Mouse (Mus musculus) midbrain, embryonic 10.5 days (tissue): ENCODE results near the gene Tmem232. TPM values are rescaled to one million over a fixed set of nuclear protein-coding genes. Genes with fewer than 3 reads are reported as not detected.

ENCODE experiments used
- DNase-seq: peaks from one replicate; pipeline ENCODE4 v3.0.0-alpha.2; 2017; ENCODE audit warnings: low spot score
- H3K27ac ChIP-seq: fragments of 300-500 bp; sonication (generic); replicated peaks from 2 replicates; pipeline ENCODE4 v1.5.1; 2016; ENCODE audit warnings: mild to moderate bottlenecking
- H3K27me3 ChIP-seq: fragments of 300-500 bp; sonication (generic); 2 replicates; pipeline ENCODE4 v1.6.1; 2016; ENCODE audit warnings: low read depth, mild to moderate bottlenecking; ENCODE audit not compliant: poor library complexity, severe bottlenecking
- H3K36me3 ChIP-seq: fragments of 300-500 bp; sonication (generic); 2 replicates; pipeline ENCODE4 v1.6.1; 2016; ENCODE audit warnings: mild to moderate bottlenecking, moderate library complexity
- H3K4me1 ChIP-seq: fragments of 300-500 bp; sonication (generic); 2 replicates; pipeline ENCODE4 v1.6.1; 2016
- H3K4me3 ChIP-seq: fragments of 300-500 bp; sonication (generic); 2 replicates; pipeline ENCODE4 v1.5.1; 2016; ENCODE audit warnings: mild to moderate bottlenecking, moderate library complexity
- H3K9me3 ChIP-seq: fragments of 300-500 bp; sonication (generic); replicated peaks from 2 replicates; pipeline ENCODE4 v1.6.1; 2016; ENCODE audit warnings: mild to moderate bottlenecking
- WGBS: fragments of 180-500 bp; shearing (Covaris S2); methylation state at CpG from one replicate; pipeline ENCODE4 v1.1.7; 2016; 5-methylcytosine and 5-hydroxymethylcytosine counted together
- polyA plus RNA-seq: library from polyadenylated mRNA; unstranded; fragments of >200 nt; fragmentation: Nextera tagmentation; extraction: Ambion mirVana; gene quantifications from 2 replicates; pipeline ENCODE4 v1.2.1, GENCODE M21; 2016

Gene Tmem232
- polyA plus RNA-seq = 0.11 TPM in 1 of 2 replicates, not detected in the other

GRCm38 (mm10) chr17:65540441-65541272, at the start of gene Tmem232:
Tmem232 (minus strand) TSS chr17:65540782.
- WGBS = 20% methylated on average over 26 of the region's 26 CpGs
- no peak within 1 kb of the TSS for H3K27ac ChIP-seq
- peaks cover 11% of the 10 kb centered on the region for H3K27me3 ChIP-seq
- no peaks in the 10 kb centered on the region for H3K9me3 ChIP-seq
- peak within 1 kb of the TSS; percentile 48 for H3K4me3 ChIP-seq
- peak; percentile 58 for DNase-seq
- no peaks in the 10 kb centered on the region for H3K36me3 ChIP-seq
- H3K4me1 ChIP-seq = peaks cover 5% of the 10 kb centered on the region; the same call in 1 of the 2 replicates

- Histone ChIP-seq H3K36me3 (peaks cover 59% of the 10 kb centered on the region), H3K4me1 (no peaks in the 10 kb centered on the region), H3K9me3 (no peaks in the 10 kb centered on the region), H3K27me3 (no peaks in the 10 kb centered on the region), H3K27ac (no peak overlapping the region), H3K4me3 (no peak overlapping the region)
- 95% methylated on average over 3 of the region's 3 CpGs for WGBS
- DNase-seq = no peak
These were observed 46.3 kb upstream of the Tmem232 start for GRCm38 (mm10) chr17:65586892-65587291.

- H3K4me1 ChIP-seq = no peaks in the 10 kb centered on the region
- no peaks in the 10 kb centered on the region for H3K9me3 ChIP-seq
- H3K27me3 ChIP-seq = no peaks in the 10 kb centered on the region
- H3K4me3 ChIP-seq = no peak overlapping the region
- H3K27ac ChIP-seq = no peak overlapping the region
- WGBS = 96% methylated on average over 5 of the region's 5 CpGs
- H3K36me3 ChIP-seq = peaks cover 52% of the 10 kb centered on the region
- DNase-seq = no peak
These were observed 40.9 kb upstream of the Tmem232 start for GRCm38 (mm10) chr17:65581440-65581839.

GRCm38 (mm10) chr17:65579766-65580165, 39.2 kb upstream of the Tmem232 start:
- H3K4me1 ChIP-seq = no peaks in the 10 kb centered on the region
- no peaks in the 10 kb centered on the region for H3K27me3 ChIP-seq
- H3K9me3 ChIP-seq = no peaks in the 10 kb centered on the region
- H3K36me3 ChIP-seq = peaks cover 49% of the 10 kb centered on the region
- H3K4me3 ChIP-seq = no peak overlapping the region
- no peak overlapping the region for H3K27ac ChIP-seq
- 95% methylated on average over 7 of the region's 7 CpGs for WGBS
- DNase-seq = no peak

DNA sequence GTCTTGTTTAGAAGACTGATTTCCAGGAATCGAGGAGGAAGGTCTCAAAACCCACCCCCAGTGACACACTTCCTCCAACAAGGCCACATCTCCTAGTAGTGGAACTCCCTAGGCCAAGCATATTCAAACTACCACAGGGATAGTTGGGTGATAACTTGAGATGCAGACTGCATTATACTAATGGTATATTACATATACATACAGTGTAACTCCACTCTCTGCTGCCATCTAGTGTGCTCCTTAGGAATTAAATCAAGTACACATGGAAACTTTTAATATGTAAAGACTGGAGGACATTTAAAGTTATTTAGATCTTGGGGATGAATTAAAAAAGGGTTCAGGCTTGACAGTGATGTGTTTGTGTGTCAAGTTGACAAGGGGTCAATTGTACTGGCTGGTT, 34.8 kb upstream of the Tmem232 start:
- Histone ChIP-seq H3K9me3 (no peaks in the 10 kb centered on the region), H3K36me3 (peaks cover 24% of the 10 kb centered on the region), H3K27ac (no peak overlapping the region), H3K4me1 (no peaks in the 10 kb centered on the region), H3K4me3 (no peak overlapping the region), H3K27me3 (no peaks in the 10 kb centered on the region)
- WGBS = 78% methylated on average over 1 of the region's 1 CpGs
- no peak for DNase-seq

GRCm38 (mm10) chr17:65574850-65575249, 34.3 kb upstream of the Tmem232 start:
- H3K4me1 ChIP-seq = no peaks in the 10 kb centered on the region
- no peaks in the 10 kb centered on the region for H3K9me3 ChIP-seq
- WGBS = 86% methylated on average over 8 of the region's 8 CpGs
- no peak for DNase-seq
- H3K27me3 ChIP-seq = no peaks in the 10 kb centered on the region
- no peak overlapping the region for H3K27ac ChIP-seq
- no peak overlapping the region for H3K4me3 ChIP-seq
- H3K36me3 ChIP-seq = peaks cover 19% of the 10 kb centered on the region

- no peaks in the 10 kb centered on the region for H3K27me3 ChIP-seq
- no peaks in the 10 kb centered on the region for H3K9me3 ChIP-seq
- no peaks in the 10 kb centered on the region for H3K36me3 ChIP-seq
- no peak overlapping the region for H3K27ac ChIP-seq
- no peaks in the 10 kb centered on the region for H3K4me1 ChIP-seq
- H3K4me3 ChIP-seq = no peak overlapping the region
- DNase-seq = no peak
- WGBS = 88% methylated on average over 9 of the region's 9 CpGs
These were observed 31.3 kb upstream of the Tmem232 start for GRCm38 (mm10) chr17:65571866-65572265.

DNA sequence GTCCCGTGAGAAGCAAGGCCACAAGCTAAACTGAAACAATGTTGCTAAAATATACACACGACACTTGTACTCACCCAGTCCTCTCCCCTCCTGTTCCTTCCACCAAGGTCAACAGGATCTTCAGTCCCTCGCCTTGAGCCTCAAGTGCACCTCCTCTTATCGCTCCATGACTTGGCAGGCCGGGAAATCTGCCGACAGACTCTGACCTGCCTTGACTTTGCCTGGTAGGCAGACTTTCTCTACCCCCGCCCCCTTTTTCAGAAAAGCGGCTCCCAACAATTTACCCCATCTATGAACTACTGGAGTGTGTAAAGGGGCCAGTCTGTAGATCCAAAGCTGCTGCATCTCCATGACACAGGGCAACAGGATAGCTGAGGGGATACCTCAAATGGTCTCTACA, 30.9 kb upstream of the Tmem232 start:
- Histone ChIP-seq H3K4me1 (no peaks in the 10 kb centered on the region), H3K4me3 (no peak overlapping the region), H3K27ac (no peak overlapping the region), H3K36me3 (no peaks in the 10 kb centered on the region), H3K9me3 (no peaks in the 10 kb centered on the region), H3K27me3 (no peaks in the 10 kb centered on the region)
- WGBS = 93% methylated on average over 8 of the region's 8 CpGs
- no peak for DNase-seq

DNA sequence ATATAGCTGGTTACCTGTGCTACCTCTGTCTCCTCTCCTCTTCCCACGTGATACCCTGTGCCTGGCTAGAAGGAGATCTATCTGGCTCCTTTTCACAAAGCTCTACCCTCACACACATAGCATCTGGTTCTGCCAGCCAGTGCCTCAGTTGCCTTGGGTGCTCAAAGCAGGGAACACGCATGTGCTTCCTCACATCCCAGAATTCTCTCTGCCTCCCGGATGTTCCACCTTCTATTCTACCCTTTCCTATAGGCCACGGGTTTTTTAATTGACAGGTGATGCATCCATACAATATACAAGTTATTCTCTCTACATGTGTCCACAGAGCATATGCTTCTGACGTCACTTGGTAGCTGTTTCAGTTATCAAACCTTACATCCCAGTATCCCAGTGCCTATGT, 23.6 kb upstream of the Tmem232 start:
- H3K27ac ChIP-seq = no peak overlapping the region
- no peaks in the 10 kb centered on the region for H3K36me3 ChIP-seq
- WGBS = 75% methylated on average over 5 of the region's 5 CpGs
- no peak overlapping the region for H3K4me3 ChIP-seq
- no peaks in the 10 kb centered on the region for H3K9me3 ChIP-seq
- no peak for DNase-seq
- no peaks in the 10 kb centered on the region for H3K4me1 ChIP-seq
- no peaks in the 10 kb centered on the region for H3K27me3 ChIP-seq

- DNase-seq = no peak
- no peak overlapping the region for H3K4me3 ChIP-seq
- no peak overlapping the region for H3K27ac ChIP-seq
- H3K9me3 ChIP-seq = no peaks in the 10 kb centered on the region
- WGBS = 69% methylated on average over 6 of the region's 6 CpGs
- no peaks in the 10 kb centered on the region for H3K36me3 ChIP-seq
- H3K4me1 ChIP-seq = peaks cover 8% of the 10 kb centered on the region; the same call in 1 of the 2 replicates
- H3K27me3 ChIP-seq = no peaks in the 10 kb centered on the region
These were observed 22.8 kb upstream of the Tmem232 start for GRCm38 (mm10) chr17:65563345-65563744.

DNA sequence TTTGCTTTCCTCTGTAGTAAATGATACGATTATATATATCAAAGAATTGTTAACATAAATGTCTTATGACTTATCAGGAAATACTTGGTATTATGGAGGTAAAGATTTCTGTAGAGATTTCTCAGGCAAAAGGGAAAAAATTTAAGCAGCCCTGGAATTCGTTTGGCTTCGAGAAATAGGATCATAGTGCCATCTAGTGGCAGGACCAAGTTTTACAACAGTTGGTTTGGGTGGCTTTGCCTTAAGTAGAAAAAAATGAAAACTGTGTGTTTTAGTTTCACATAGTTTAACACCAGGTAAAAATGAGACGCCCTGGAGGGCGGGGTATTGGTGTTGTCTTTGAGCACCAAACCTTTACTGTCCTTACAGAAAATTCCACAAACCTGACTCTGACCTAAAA, 22.2 kb upstream of the Tmem232 start:
- DNase-seq = peak; percentile 53
- 8% methylated on average over 5 of the region's 5 CpGs for WGBS
- H3K4me1 ChIP-seq = peaks cover 8% of the 10 kb centered on the region; the same call in 1 of the 2 replicates
- H3K36me3 ChIP-seq = no peaks in the 10 kb centered on the region
- no peak overlapping the region for H3K4me3 ChIP-seq
- H3K27me3 ChIP-seq = no peaks in the 10 kb centered on the region
- no peaks in the 10 kb centered on the region for H3K9me3 ChIP-seq
- no peak overlapping the region for H3K27ac ChIP-seq

DNA sequence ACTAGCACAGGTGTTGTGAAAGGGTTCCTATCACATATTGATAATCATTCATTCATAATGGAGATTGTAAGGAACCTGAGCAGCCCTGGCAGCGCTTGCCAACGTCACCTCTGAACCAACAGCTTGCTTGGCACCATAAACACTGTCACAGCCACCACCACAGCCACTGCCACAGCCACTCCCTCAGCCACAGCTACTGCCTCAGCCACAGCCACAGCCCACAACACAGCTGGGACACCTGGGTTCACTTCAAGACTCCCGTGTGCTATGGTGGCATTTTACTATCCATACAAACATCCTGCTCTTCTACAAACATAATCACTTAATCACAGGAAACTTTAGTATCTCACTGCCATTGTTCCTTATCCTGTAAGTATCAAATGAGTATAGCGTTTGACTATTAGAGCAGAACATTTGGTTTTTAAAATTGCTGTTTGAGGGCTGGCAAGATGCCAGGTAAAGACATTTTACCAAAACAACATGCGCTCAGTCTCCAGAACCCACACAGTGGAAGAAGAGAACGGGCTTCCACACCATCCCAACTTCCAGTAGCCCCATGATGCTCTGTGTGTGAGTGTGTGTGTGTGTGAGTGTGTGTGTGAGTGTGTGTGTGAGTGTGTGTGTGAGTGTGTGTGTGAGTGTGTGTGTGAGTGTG, 20.9 kb upstream of the Tmem232 start:
- Histone ChIP-seq H3K36me3 (no peaks in the 10 kb centered on the region), H3K27ac (no peak overlapping the region), H3K9me3 (no peaks in the 10 kb centered on the region), H3K4me3 (no peak overlapping the region), H3K27me3 (no peaks in the 10 kb centered on the region), H3K4me1 (peaks cover 8% of the 10 kb centered on the region; the same call in 1 of the 2 replicates)
- 86% methylated on average over 6 of the region's 6 CpGs for WGBS
- no peak for DNase-seq

DNA sequence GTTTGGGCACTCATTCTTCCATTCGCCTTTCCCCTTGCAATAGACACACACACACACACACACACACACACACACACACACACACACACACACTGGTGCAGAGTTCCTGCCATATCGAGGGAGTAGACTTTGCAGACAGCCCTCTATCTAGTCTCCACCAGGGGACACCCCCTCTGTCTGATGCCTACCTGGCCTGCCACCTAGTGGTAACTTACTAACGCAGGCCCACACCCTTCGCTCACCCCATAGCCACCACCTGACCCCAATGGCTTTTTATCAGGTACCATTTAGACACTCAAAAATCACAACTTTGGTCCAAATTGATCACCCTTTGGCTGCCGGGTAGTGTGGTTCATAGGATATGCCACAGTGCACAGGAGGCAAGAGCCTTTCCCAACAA, 18.7 kb upstream of the Tmem232 start:
- H3K27me3 ChIP-seq = no peaks in the 10 kb centered on the region
- H3K9me3 ChIP-seq = no peaks in the 10 kb centered on the region
- H3K4me3 ChIP-seq = no peak overlapping the region
- peaks cover 8% of the 10 kb centered on the region; the same call in 1 of the 2 replicates for H3K4me1 ChIP-seq
- H3K36me3 ChIP-seq = no peaks in the 10 kb centered on the region
- WGBS = 45% methylated on average over 5 of the region's 5 CpGs
- no peak for DNase-seq
- no peak overlapping the region for H3K27ac ChIP-seq
